Mouse (Mus musculus) heart, postnatal 4 days (tissue): ENCODE measurements around the gene Gm3625. TPM values are rescaled to one million over a fixed set of nuclear protein-coding genes. Genes with fewer than 3 reads are reported as not detected.
"Not testable (repeated sequence)": the region's sequence is repeated elsewhere in the genome, so short reads cannot be mapped to it uniquely, and the experiment has no call there.

Source experiments
- DNase-seq: peaks from one replicate; pipeline ENCODE4 v3.0.0; 2021
- total RNA-seq, 2 experiments: library from RNA; stranded (reverse); gene quantifications; 2 replicates each; pipeline ENCODE4 v1.2.3; 2021

Gm3625 gene
- total RNA-seq, 2 experiments from 2014 or later, result not detected

DNA sequence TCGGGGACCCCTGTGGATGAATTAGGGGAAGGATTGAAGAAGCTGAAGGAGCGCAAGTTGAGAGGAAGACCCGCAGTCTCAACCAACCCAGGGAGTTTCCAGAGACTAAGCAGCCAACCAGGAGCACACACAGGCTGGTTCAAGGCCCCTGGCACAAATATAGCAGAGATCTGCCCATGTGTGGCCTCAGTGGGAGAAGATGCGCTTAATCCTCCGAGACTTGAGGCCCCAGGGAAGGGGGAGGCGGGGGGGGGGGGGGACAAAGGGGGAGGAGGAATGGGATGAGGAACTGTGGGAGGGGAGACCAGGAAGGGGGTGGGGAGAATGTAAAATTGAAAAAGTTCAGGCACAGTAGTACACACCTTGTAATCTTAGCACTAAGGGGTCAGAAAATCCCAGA is 37.3 kb downstream of the Gm3625 start:
- DNase-seq, result no peak

DNA sequence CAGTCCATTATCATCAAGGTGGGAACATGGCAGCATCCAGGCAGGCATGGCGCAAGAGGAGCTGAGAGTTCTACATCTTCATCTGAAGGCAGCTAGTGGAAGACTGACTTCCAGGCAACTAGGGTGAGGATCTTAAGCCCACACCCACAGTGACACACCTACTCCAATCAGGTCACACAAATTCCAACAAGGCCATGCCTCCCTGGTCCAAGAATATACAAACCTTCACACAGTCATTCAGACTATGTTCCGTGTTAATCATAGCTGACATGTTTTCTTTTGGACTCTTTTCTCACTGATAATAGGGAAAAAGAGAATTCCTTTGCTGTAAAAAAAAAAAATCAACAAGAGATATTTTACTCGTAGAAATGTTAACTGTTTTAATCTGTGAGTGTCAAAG is 39.0 kb downstream of the Gm3625 start:
- not testable (repeated sequence) for DNase-seq

- DNase-seq, result peak; percentile 86
These were observed 44.4 kb downstream of the Gm3625 start for GRCm38 (mm10) chr12:4548053-4549013.

- no peak for DNase-seq
These were observed 45.2 kb downstream of the Gm3625 start for GRCm38 (mm10) chr12:4547557-4547956.

GRCm38 (mm10) chr12:4546491-4546890 is 46.2 kb downstream of the Gm3625 start:
- DNase-seq, result peak; percentile 75

DNA sequence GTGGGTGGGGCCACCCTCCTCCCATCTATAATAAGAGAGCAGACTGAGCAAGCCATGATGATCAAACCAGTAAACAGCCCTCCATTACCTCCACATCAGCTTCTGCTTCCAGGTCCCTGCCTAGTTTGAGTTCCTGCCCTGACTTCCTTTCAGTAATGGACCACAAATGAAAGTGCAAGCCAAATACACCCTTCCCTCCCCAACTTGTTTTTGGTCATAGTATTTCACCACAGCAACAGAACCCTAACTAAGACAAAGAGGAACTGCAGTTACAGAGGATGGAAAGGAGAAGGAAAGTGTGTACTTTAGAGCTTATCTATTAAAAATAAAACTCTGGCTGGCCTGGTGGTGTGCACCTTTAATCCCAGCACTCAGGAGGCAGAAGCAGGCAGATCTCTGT is 47.3 kb downstream of the Gm3625 start:
- no peak for DNase-seq

GRCm38 (mm10) chr12:4544400-4544919 is 48.3 kb downstream of the Gm3625 start:
- no peak for DNase-seq

Other genes starting within 250 kb of the Gm3625 start
- gene Ncoa1, start 115.7 kb downstream of the Gm3625 start, total RNA-seq, result 10 to 100 TPM; 39.1 to 40.7 TPM
- 10 to 100 TPM; 54.0 to 54.8 TPM for gene Itsn2, start 289 bp downstream of the Gm3625 start, total RNA-seq
- gene Fam228a, start 145.5 kb upstream of the Gm3625 start, total RNA-seq, result not detected
- gene Pfn4, start 176.1 kb upstream of the Gm3625 start, total RNA-seq, result 1 to 10 TPM; 3.2 to 3.7 TPM
- gene Fam228b, start 176.3 kb upstream of the Gm3625 start, total RNA-seq, result 1 to 10 TPM; 4.3 to 5.0 TPM
- gene Sf3b6, start 224.6 kb upstream of the Gm3625 start, total RNA-seq, result 10 to 100 TPM; 69.2 to 70.5 TPM
- gene Fkbp1b, start 248.7 kb upstream of the Gm3625 start, total RNA-seq, result 1 to 10 TPM; 4.0 to 8.8 TPM